ENCODE assay signal across 27 mouse cellular contexts in genomic region chr4:75535067-75535466, GRCm38 (mm10).
DNase-seq lines count a peak whose midpoint lies in the region; ATAC-seq and TF ChIP-seq lines count a peak whose summit lies in the region.
"Had no signal": no experiment of that assay in that cellular context is flagged by ENCODE, and none has a peak within 500 bp of the region (broad histone marks: within the 10 kb centered on the region; RNA-seq: fewer than 3 reads in every experiment).

No protein-coding gene starts in this region.

- H3K27me3 ChIP-seq in liver, postnatal 0 days (ENCODE audit: insufficient read depth, low read length), result no peaks in the 10 kb centered on the region
- H3K27me3 ChIP-seq: CH12.LX; forebrain, embryonic 13.5 days; heart, embryonic 13.5 days; Patski had no signal

- WGBS in liver, postnatal 0 days (ENCODE audit: insufficient replicate concordance), result 82% methylated on average over 7 of the region's 7 CpGs

- no peak overlapping the region for H3K27ac ChIP-seq in liver, postnatal 0 days (ENCODE audit: low read depth)
- H3K27ac ChIP-seq: forebrain, embryonic 10.5 days; forebrain, embryonic 13.5 days; heart, adult 2 months; heart, embryonic 10.5 days; heart, embryonic 13.5 days; hindbrain, embryonic 14.5 days; hindbrain, postnatal 0 days had no signal

- no peak for TF ChIP-seq EP300 in liver, postnatal 0 days (IDR thresholded peaks at IDR 0.05; ENCODE audit: low read depth)

- H3K4me3 ChIP-seq in liver, postnatal 0 days (ENCODE audit: low read depth, low read length), result no peak overlapping the region
- H3K4me3 ChIP-seq: forebrain, embryonic 10.5 days; forebrain, embryonic 13.5 days; heart, adult 2 months; heart, embryonic 10.5 days; heart, embryonic 13.5 days had no signal

- H3K36me3 ChIP-seq in liver, postnatal 0 days (replicated peaks; ENCODE audit: insufficient read depth, low read length), result no peaks in the 10 kb centered on the region
- H3K36me3 ChIP-seq: forebrain, embryonic 10.5 days; G1E; heart, embryonic 10.5 days; heart, embryonic 13.5 days had no signal

- no peak overlapping the region for H3K4me2 ChIP-seq in liver, postnatal 0 days (ENCODE audit: low read depth, low read length)
- H3K4me2 ChIP-seq: forebrain, embryonic 13.5 days; heart, embryonic 13.5 days; hindbrain, embryonic 14.5 days had no signal

- peak; percentile 16 for DNase-seq in cerebellum, adult 11-12 months
- DNase-seq in cerebellum, postnatal 4 days (ENCODE audit: low spot score in 2 of 2), result no peak
- DNase-seq in left cerebral cortex, postnatal 4 days, result peak; percentile 1
- DNase-seq in left cerebral cortex, adult 9 months (ENCODE audit: low spot score in 2 of 2), result no peak
- DNase-seq in cerebellum, postnatal 10 days, result peak; percentile 27 to 50
- no peak for DNase-seq in liver, postnatal 0 days
- DNase-seq: adrenal gland, postnatal 10 days; adrenal gland, postnatal 36 days; B cell, adult 2 months; gastrocnemius, postnatal 25 days; heart, adult 2 months; heart, postnatal 14 days; heart, postnatal 4 days; kidney, adult 18-20 months had no signal

- no peak for TF ChIP-seq CTCF in liver, postnatal 0 days (IDR thresholded peaks at IDR 0.05; ENCODE audit: low read depth)

- ATAC-seq in liver, postnatal 0 days, result no peak
- no peak for ATAC-seq in granulocyte monocyte progenitor cell, adult 5-6 weeks (replicated peaks; ENCODE audit: poor library complexity, severe bottlenecking)
- ATAC-seq: forebrain, embryonic 13.5 days; forebrain, embryonic 16.5 days; hindbrain, postnatal 0 days; inflammation-experienced regulatory T-cells, adult 6 months; intestine, embryonic 16.5 days; Patski had no signal

- H3K9ac ChIP-seq in liver, postnatal 0 days (replicated peaks), result no peak overlapping the region
- H3K9ac ChIP-seq: forebrain, embryonic 13.5 days; heart, embryonic 13.5 days; hindbrain, embryonic 14.5 days had no signal

- H3K4me1 ChIP-seq in liver, postnatal 0 days (ENCODE audit: insufficient read depth), result no peaks in the 10 kb centered on the region
- H3K4me1 ChIP-seq: forebrain, embryonic 10.5 days; forebrain, embryonic 13.5 days; heart, embryonic 10.5 days; heart, embryonic 13.5 days had no signal

- intact Hi-C loops in left cerebral cortex, postnatal 4 days (cut with DNase I), result no loop called here

- H3K9me3 ChIP-seq in liver, postnatal 0 days (ENCODE audit: low read length), result no peaks in the 10 kb centered on the region
- H3K9me3 ChIP-seq: forebrain, embryonic 10.5 days; forebrain, embryonic 13.5 days; G1E; heart, embryonic 10.5 days; heart, embryonic 13.5 days had no signal

Comparison
In these comparisons a context has a peak if more than half of its experiments do, and no peak if none do; other contexts are left out.
1. DNase-seq: peak in cerebellum, adult 11-12 months (single experiment), left cerebral cortex, postnatal 4 days (single experiment) and cerebellum, postnatal 10 days (2 of 2); none in cerebellum, postnatal 4 days (0 of 2), left cerebral cortex, adult 9 months (0 of 2) and liver, postnatal 0 days (single experiment).